Mouse (Mus musculus) heart, embryonic 13.5 days (tissue): ENCODE results near the gene Spats2l. TPM values are rescaled to one million over a fixed set of nuclear protein-coding genes. Genes with fewer than 3 reads are reported as not detected.

Source experiments
- ATAC-seq: fragments of 200-750 bp; cut with Nextera tagmentation; 2 replicates; pipeline ENCODE4 v1.8.0; 2017; ENCODE audit warnings: moderate TSS enrichment; ENCODE audit not compliant: insufficient number of reproducible peaks, low FRiP score, low TSS enrichment; ENCODE audit errors: extremely low read depth
- H3K27ac ChIP-seq: fragments of 300-500 bp; sonication (generic); replicated peaks from 2 replicates; pipeline ENCODE4 v1.5.1; 2015; ENCODE audit warnings: moderate library complexity, mild to moderate bottlenecking, inconsistent platforms
- H3K27me3 ChIP-seq: fragments of 300-500 bp; sonication (generic); replicated peaks from 2 replicates; pipeline ENCODE4 v1.6.1; 2015; ENCODE audit warnings: mild to moderate bottlenecking, inconsistent platforms
- H3K36me3 ChIP-seq: fragments of 300-500 bp; sonication (generic); 2 replicates; pipeline ENCODE4 v1.6.1; 2015; ENCODE audit warnings: mild to moderate bottlenecking, inconsistent platforms
- H3K4me1 ChIP-seq: fragments of 300-500 bp; sonication (generic); 2 replicates; pipeline ENCODE4 v1.6.1; 2015; ENCODE audit warnings: inconsistent platforms
- H3K4me2 ChIP-seq: fragments of 300-500 bp; sonication (generic); 2 replicates; pipeline ENCODE4 v1.6.1; 2015; ENCODE audit warnings: inconsistent platforms, mild to moderate bottlenecking, moderate library complexity
- H3K4me3 ChIP-seq: fragments of 300-500 bp; sonication (generic); 2 replicates; pipeline ENCODE4 v1.5.1; 2015; ENCODE audit warnings: moderate library complexity, mild to moderate bottlenecking, inconsistent platforms
- H3K9ac ChIP-seq: fragments of 300-500 bp; sonication (generic); 2 replicates; pipeline ENCODE4 v1.6.1; 2015; ENCODE audit warnings: inconsistent platforms, mild to moderate bottlenecking, moderate library complexity
- H3K9me3 ChIP-seq: fragments of 300-500 bp; sonication (generic); 2 replicates; pipeline ENCODE4 v1.6.1; 2016; ENCODE audit warnings: inconsistent platforms
- WGBS: fragments of 180-500 bp; shearing (Covaris S2); methylation state at CpG from one replicate; pipeline ENCODE4 v1.1.7; 2015; ENCODE audit warnings: mixed read lengths; 5-methylcytosine and 5-hydroxymethylcytosine counted together
- polyA plus RNA-seq: library from polyadenylated mRNA; unstranded; fragments of >200 nt; fragmentation: Nextera tagmentation; extraction: Ambion mirVana; gene quantifications from 2 replicates; pipeline ENCODE4 v1.2.1, GENCODE M21; 2015

The Spats2l gene
- 49.5 and 52.1 TPM in 2 replicates for polyA plus RNA-seq

- H3K27ac ChIP-seq: peak within 1 kb of the TSS; percentile 97
- H3K4me1 ChIP-seq: peaks cover 5% of the 10 kb centered on the region; the same call in 1 of the 2 replicates
- no peaks in the 10 kb centered on the region for H3K27me3 ChIP-seq
- H3K4me3 ChIP-seq: peak within 1 kb of the TSS; percentile 91
- WGBS: under 1% methylated on average over 22 of the region's 22 CpGs
- peak within 1 kb of the TSS; percentile 86 for H3K4me2 ChIP-seq
- no peaks in the 10 kb centered on the region for H3K36me3 ChIP-seq
- peak; percentile 33; the same call in 1 of the 2 replicates for ATAC-seq
- no peaks in the 10 kb centered on the region for H3K9me3 ChIP-seq
- H3K9ac ChIP-seq: peak within 1 kb of the TSS; percentile 96
These were observed at the start of gene Spats2l for GRCm38 (mm10) chr1:57774001-57774667. Gene Spats2l (plus strand): TSS chr1:57774162.

GRCm38 (mm10) chr1:57725268-57725667, 48.7 kb upstream of the Spats2l start:
- no peaks in the 10 kb centered on the region for H3K27me3 ChIP-seq
- no peaks in the 10 kb centered on the region for H3K36me3 ChIP-seq
- no peak overlapping the region for H3K4me3 ChIP-seq
- no peak overlapping the region for H3K9ac ChIP-seq
- ATAC-seq: no peak
- no peaks in the 10 kb centered on the region for H3K9me3 ChIP-seq
- WGBS: 85% methylated on average over 5 of the region's 5 CpGs
- H3K4me2 ChIP-seq: no peak overlapping the region
- H3K4me1 ChIP-seq: no peaks in the 10 kb centered on the region
- no peak overlapping the region for H3K27ac ChIP-seq

GRCm38 (mm10) chr1:57735877-57736276, 38.1 kb upstream of the Spats2l start:
- peak overlapping the region; percentile 60 for H3K27ac ChIP-seq
- 16% methylated on average over 4 of the region's 4 CpGs for WGBS

DNA sequence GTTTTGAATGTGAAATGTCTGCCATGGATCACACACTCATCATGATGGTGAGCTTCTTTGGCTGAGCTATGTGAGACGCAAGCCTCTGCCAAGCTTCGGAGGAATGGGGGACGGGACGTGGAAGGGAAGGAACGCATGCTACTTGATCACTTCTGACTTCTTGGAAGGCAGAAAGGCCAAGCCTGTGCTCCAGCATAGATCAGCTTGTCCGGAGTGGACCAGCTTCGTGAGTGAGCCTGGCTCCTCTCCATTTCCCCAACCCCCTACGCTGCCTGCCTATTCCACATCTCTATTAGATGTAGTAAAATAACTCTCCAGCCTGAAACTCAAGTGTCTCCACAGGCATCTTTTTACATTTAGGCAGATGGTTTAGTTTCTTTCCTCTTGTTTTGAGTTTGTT, 32.2 kb upstream of the Spats2l start:
- no peaks in the 10 kb centered on the region for H3K36me3 ChIP-seq
- WGBS: 82% methylated on average over 8 of the region's 8 CpGs
- no peaks in the 10 kb centered on the region for H3K27me3 ChIP-seq
- H3K4me1 ChIP-seq: no peaks in the 10 kb centered on the region; the same call in 1 of the 2 replicates
- no peak for ATAC-seq
- H3K27ac ChIP-seq: no peak overlapping the region
- no peaks in the 10 kb centered on the region for H3K9me3 ChIP-seq
- H3K9ac ChIP-seq: no peak overlapping the region
- no peak overlapping the region for H3K4me3 ChIP-seq
- no peak overlapping the region for H3K4me2 ChIP-seq

More at GRCm38 (mm10) chr1:57735877-57736276, 38.1 kb upstream of the Spats2l start:
- Histone ChIP-seq H3K9ac (no peak overlapping the region), H3K27me3 (no peaks in the 10 kb centered on the region), H3K4me1 (peaks cover 8% of the 10 kb centered on the region; the same call in 1 of the 2 replicates), H3K4me2 (no peak overlapping the region), H3K9me3 (no peaks in the 10 kb centered on the region), H3K36me3 (no peaks in the 10 kb centered on the region), H3K4me3 (no peak overlapping the region)
- ATAC-seq: no peak; the same call in 1 of the 2 replicates

DNA sequence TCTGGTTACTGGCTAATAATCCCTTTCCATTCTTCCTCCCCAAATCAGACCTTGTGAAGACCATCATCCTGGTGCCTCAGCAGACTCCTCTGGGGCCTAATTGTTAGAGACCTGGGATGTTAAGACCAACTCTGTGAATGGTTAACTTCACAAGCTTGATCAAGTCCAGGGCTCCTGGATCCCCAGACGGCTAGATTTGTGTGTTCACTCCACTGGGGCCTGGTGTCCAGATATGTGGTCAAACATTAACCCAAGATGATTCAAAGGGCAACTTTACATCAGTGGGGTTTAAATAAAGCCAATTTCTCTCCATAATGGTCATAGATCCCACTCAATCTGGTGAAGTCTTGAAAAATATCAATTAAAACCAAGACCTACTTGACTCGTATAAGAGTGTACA, 31.7 kb upstream of the Spats2l start:
- 75% methylated on average over 2 of the region's 2 CpGs for WGBS
- Histone ChIP-seq H3K36me3 (no peaks in the 10 kb centered on the region), H3K27me3 (no peaks in the 10 kb centered on the region), H3K9me3 (no peaks in the 10 kb centered on the region), H3K9ac (no peak overlapping the region), H3K4me3 (no peak overlapping the region), H3K4me2 (no peak overlapping the region), H3K4me1 (no peaks in the 10 kb centered on the region; the same call in 1 of the 2 replicates), H3K27ac (no peak overlapping the region)
- ATAC-seq: no peak

- H3K9ac ChIP-seq: no peak overlapping the region
- no peak overlapping the region for H3K4me2 ChIP-seq
- no peak overlapping the region for H3K4me3 ChIP-seq
- peaks cover 14% of the 10 kb centered on the region for H3K4me1 ChIP-seq
- H3K27ac ChIP-seq: no peak overlapping the region
- no peaks in the 10 kb centered on the region for H3K27me3 ChIP-seq
- no peaks in the 10 kb centered on the region for H3K36me3 ChIP-seq
- WGBS: 29% methylated on average over 3 of the region's 3 CpGs
- no peak for ATAC-seq
- H3K9me3 ChIP-seq: no peaks in the 10 kb centered on the region
These were observed 22.2 kb upstream of the Spats2l start for GRCm38 (mm10) chr1:57751781-57752180.

- Histone ChIP-seq H3K27me3 (no peaks in the 10 kb centered on the region), H3K36me3 (no peaks in the 10 kb centered on the region), H3K4me1 (peaks cover 5% of the 10 kb centered on the region; the same call in 1 of the 2 replicates), H3K9me3 (no peaks in the 10 kb centered on the region), H3K9ac (no peak overlapping the region), H3K4me2 (no peak overlapping the region), H3K4me3 (no peak overlapping the region), H3K27ac (no peak overlapping the region)
- 86% methylated on average over 7 of the region's 7 CpGs for WGBS
- ATAC-seq: no peak
These were observed 7.6 kb upstream of the Spats2l start for GRCm38 (mm10) chr1:57766396-57766795.

GRCm38 (mm10) chr1:57773326-57773725, 636 bp upstream of the Spats2l start:
- Histone ChIP-seq H3K27ac (0 out of 2 replicates have a peak overlapping the region, but pooled peaks have one; percentile 97), H3K36me3 (no peaks in the 10 kb centered on the region), H3K4me2 (peak overlapping the region; percentile 86), H3K9me3 (no peaks in the 10 kb centered on the region), H3K9ac (no peak overlapping the region), H3K4me1 (peaks cover 5% of the 10 kb centered on the region; the same call in 1 of the 2 replicates), H3K27me3 (no peaks in the 10 kb centered on the region), H3K4me3 (no peak overlapping the region)
- WGBS: 83% methylated on average over 5 of the region's 5 CpGs
- no peak for ATAC-seq

- ATAC-seq: peak; percentile 77
- Histone ChIP-seq H3K4me1 (peaks cover 5% of the 10 kb centered on the region; the same call in 1 of the 2 replicates), H3K4me2 (peak overlapping the region; percentile 86), H3K4me3 (peak overlapping the region; percentile 91), H3K27me3 (no peaks in the 10 kb centered on the region), H3K9me3 (no peaks in the 10 kb centered on the region), H3K9ac (peak overlapping the region; percentile 96), H3K36me3 (no peaks in the 10 kb centered on the region), H3K27ac (peak overlapping the region; percentile 97)
- under 1% methylated on average over 98 of the region's 113 CpGs for WGBS
These were observed 920 bp downstream of the Spats2l start for GRCm38 (mm10) chr1:57774668-57775495.

DNA sequence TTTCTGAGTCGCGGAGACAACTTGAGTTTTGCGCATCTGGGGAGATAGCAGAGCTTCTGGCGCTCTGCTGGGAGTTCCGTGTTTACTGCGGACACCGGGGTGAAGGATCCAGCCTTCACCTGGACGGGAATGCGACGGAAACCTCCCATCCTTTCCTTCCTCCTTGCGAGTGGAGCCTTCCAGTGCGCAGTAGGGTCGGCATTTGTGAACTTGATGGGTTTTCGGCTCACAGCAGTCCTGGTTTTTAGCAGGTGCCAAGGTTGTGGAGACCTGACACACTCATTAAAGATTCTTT, 1.5 kb downstream of the Spats2l start:
- peak overlapping the region; percentile 97 for H3K27ac ChIP-seq
- peak overlapping the region; percentile 96 for H3K9ac ChIP-seq
- peak overlapping the region; percentile 86 for H3K4me2 ChIP-seq
- no peaks in the 10 kb centered on the region for H3K36me3 ChIP-seq
- no peak for ATAC-seq
- H3K27me3 ChIP-seq: no peaks in the 10 kb centered on the region
- H3K9me3 ChIP-seq: no peaks in the 10 kb centered on the region
- WGBS: under 1% methylated on average over 14 of the region's 14 CpGs
- H3K4me1 ChIP-seq: peaks cover 5% of the 10 kb centered on the region; the same call in 1 of the 2 replicates
- peak overlapping the region; percentile 91 for H3K4me3 ChIP-seq

- no peak overlapping the region for H3K9ac ChIP-seq
These were observed 2.8 kb downstream of the Spats2l start for GRCm38 (mm10) chr1:57776671-57777281.

More at GRCm38 (mm10) chr1:57776671-57777281, 2.8 kb downstream of the Spats2l start:
- 51% methylated on average over 5 of the region's 5 CpGs for WGBS
- no peaks in the 10 kb centered on the region for H3K36me3 ChIP-seq
- no peaks in the 10 kb centered on the region for H3K27me3 ChIP-seq
- no peak for ATAC-seq
- no peak overlapping the region for H3K27ac ChIP-seq
- H3K4me1 ChIP-seq: peaks cover 9% of the 10 kb centered on the region
- peak overlapping the region; percentile 86 for H3K4me2 ChIP-seq
- H3K4me3 ChIP-seq: no peak overlapping the region
- no peaks in the 10 kb centered on the region for H3K9me3 ChIP-seq
